In genomic region chr7:116030597-116031387, GRCm38 (mm10) we compare ENCODE assay signal across 8 mouse cellular contexts. TPM values are rescaled to one million over a fixed set of nuclear protein-coding genes. Genes with fewer than 3 reads are reported as not detected.
DNase-seq lines count a peak whose midpoint lies in the region; ATAC-seq and TF ChIP-seq lines count a peak whose summit lies in the region.

No protein-coding gene starts in this region.

- no peak for TF ChIP-seq CTCF in layer of hippocampus, adult 2 months (conservative IDR thresholded peaks at IDR 0.05)

- peak overlapping the region; percentile 85 for H3K27ac ChIP-seq in layer of hippocampus, adult 2 months
- peak overlapping the region; percentile 71 for H3K27ac ChIP-seq in brown adipose tissue, adult 24 weeks (replicated peaks; ENCODE audit: low read depth, low read length)
- H3K27ac ChIP-seq in hindbrain, embryonic 16.5 days (ENCODE audit: low read depth, low read length) = peak overlapping the region; percentile 81
- no peak overlapping the region for H3K27ac ChIP-seq in liver, embryonic 15.5 days (replicated peaks)

- peak overlapping the region; percentile 76 for H3K9ac ChIP-seq in hindbrain, embryonic 16.5 days (ENCODE audit: low read depth, low read length)
- H3K9ac ChIP-seq in liver, embryonic 15.5 days = peak overlapping the region; percentile 67

- H3K4me1 ChIP-seq in brown adipose tissue, adult 24 weeks (ENCODE audit: control insufficient read depth, insufficient read depth, insufficient read length, low read length) = no peaks in the 10 kb centered on the region
- H3K4me1 ChIP-seq in hindbrain, embryonic 16.5 days (ENCODE audit: control insufficient read depth, insufficient read depth, low read depth, low read length) = peaks cover 34% of the 10 kb centered on the region
- peaks cover 40% of the 10 kb centered on the region for H3K4me1 ChIP-seq in liver, embryonic 15.5 days (replicated peaks)

- intact Hi-C loops in gastrocnemius, postnatal 14 days (cut with DNase I; ENCODE audit: low total_unique reads) = loop anchor here (10.0 kb wide), 1 partner anchor 1106 kb away; no protein-coding TSS in a partner anchor

- ATAC-seq in hindbrain, embryonic 16.5 days = peak; percentile 20; the same call in 1 of the 2 replicates
- ATAC-seq in liver, embryonic 15.5 days (ENCODE audit: insufficient read depth) = no peak

- no peaks in the 10 kb centered on the region for H3K36me3 ChIP-seq in hindbrain, embryonic 16.5 days (ENCODE audit: control insufficient read depth, insufficient read depth, low read length)
- H3K36me3 ChIP-seq in liver, embryonic 15.5 days (replicated peaks) = no peaks in the 10 kb centered on the region

- 12% methylated on average over 26 of the region's 26 CpGs for WGBS in hindbrain, embryonic 16.5 days
- 30% methylated on average over 26 of the region's 26 CpGs for WGBS in liver, embryonic 15.5 days (ENCODE audit: insufficient replicate concordance)

- DNase-seq in layer of hippocampus, adult 2 months (ENCODE audit: low spot score in 2 of 2) = no peak
- no peak for DNase-seq in layer of hippocampus, adult 9-10 months (ENCODE audit: low spot score)
- DNase-seq in gastrocnemius, postnatal 14 days = peak; percentile 76
- DNase-seq in retina, postnatal 1 day = peak; percentile 45
- DNase-seq in ovary, postnatal 10 days (ENCODE audit: low spot score) = no peak

- no peaks in the 10 kb centered on the region for H3K9me3 ChIP-seq in hindbrain, embryonic 16.5 days (ENCODE audit: control insufficient read depth, low read length)
- no peaks in the 10 kb centered on the region for H3K9me3 ChIP-seq in liver, embryonic 15.5 days (replicated peaks)

- peaks cover 21% of the 10 kb centered on the region for H3K27me3 ChIP-seq in hindbrain, embryonic 16.5 days (replicated peaks; ENCODE audit: control insufficient read depth, insufficient read depth, low read length)
- peaks cover 75% of the 10 kb centered on the region for H3K27me3 ChIP-seq in liver, embryonic 15.5 days

- peak overlapping the region; percentile 58 for H3K4me3 ChIP-seq in layer of hippocampus, adult 2 months
- H3K4me3 ChIP-seq in brown adipose tissue, adult 24 weeks (ENCODE audit: insufficient read depth, low read depth, low read length) = peak overlapping the region; percentile 85
- peak overlapping the region; percentile 61 for H3K4me3 ChIP-seq in hindbrain, embryonic 16.5 days (ENCODE audit: low read length)
- H3K4me3 ChIP-seq in liver, embryonic 15.5 days (replicated peaks) = peak overlapping the region; percentile 65

- peak overlapping the region; percentile 100 for H3K4me2 ChIP-seq in hindbrain, embryonic 16.5 days (ENCODE audit: low read length)
- peak overlapping the region; percentile 96 for H3K4me2 ChIP-seq in liver, embryonic 15.5 days

RNA-seq across cellular contexts. Expression of gene Sox6, which starts 7.8 kb away (rescaled TPM):
- total RNA-seq in layer of hippocampus, adult 2 months (2021) = 10 to 100 TPM; 24.3 to 31.0 TPM
- polyA plus RNA-seq in brown adipose tissue, adult 24 weeks (2012; ENCODE audit: insufficient read depth, insufficient read length, missing spikeins) = 15.1 and 24.8 TPM in 2 replicates
- total RNA-seq in gastrocnemius, postnatal 14 days (2021) = 100 to 1,000 TPM; 111 to 116 TPM
- polyA plus RNA-seq in hindbrain, embryonic 16.5 days (2015; fragmentation: Nextera tagmentation; extraction: Ambion mirVana) = 29.2 and 31.2 TPM in 2 replicates
- 84.4 and 95.6 TPM in 2 replicates for polyA plus RNA-seq in liver, embryonic 15.5 days (2015; fragmentation: Nextera tagmentation; extraction: Ambion mirVana)

RNA-seq across cellular contexts. Expression of gene 1110004F10Rik, which starts 8.4 kb away (rescaled TPM):
- total RNA-seq in layer of hippocampus, adult 2 months (2021) = 100 to 1,000 TPM; 101 to 106 TPM
- 60.2 and 68.8 TPM in 2 replicates for polyA plus RNA-seq in brown adipose tissue, adult 24 weeks (2012; ENCODE audit: insufficient read depth, insufficient read length, missing spikeins)
- 10 to 100 TPM; 48.7 to 53.2 TPM for total RNA-seq in gastrocnemius, postnatal 14 days (2021)
- 309 and 311 TPM in 2 replicates for polyA plus RNA-seq in hindbrain, embryonic 16.5 days (2015; fragmentation: Nextera tagmentation; extraction: Ambion mirVana)
- 88.2 and 94.2 TPM in 2 replicates for polyA plus RNA-seq in liver, embryonic 15.5 days (2015; fragmentation: Nextera tagmentation; extraction: Ambion mirVana)

RNA-seq across cellular contexts. Expression of gene Gm4353, which starts 53.6 kb away (rescaled TPM):
- 1 to 10 TPM; 3.3 to 4.7 TPM for total RNA-seq in layer of hippocampus, adult 2 months (2021)
- not detected in 2 replicates for polyA plus RNA-seq in brown adipose tissue, adult 24 weeks (2012; ENCODE audit: insufficient read depth, insufficient read length, missing spikeins)
- total RNA-seq in gastrocnemius, postnatal 14 days (2021) = 1 to 10 TPM; 1.8 to 1.9 TPM
- polyA plus RNA-seq in hindbrain, embryonic 16.5 days (2015; fragmentation: Nextera tagmentation; extraction: Ambion mirVana) = 0.61 and 2.3 TPM in 2 replicates
- polyA plus RNA-seq in liver, embryonic 15.5 days (2015; fragmentation: Nextera tagmentation; extraction: Ambion mirVana) = 0.58 and 0.75 TPM in 2 replicates

Comparison
In these comparisons a context has a peak if more than half of its experiments do, and no peak if none do; other contexts are left out.
1. DNase-seq: peak in gastrocnemius, postnatal 14 days (single experiment) and retina, postnatal 1 day (single experiment); none in layer of hippocampus, adult 2 months (0 of 2), layer of hippocampus, adult 9-10 months (single experiment) and ovary, postnatal 10 days (single experiment).
2. Peak in every context shown above with its lines, with median percentiles within 50 percentile points of each other: H3K4me3 ChIP-seq.